Mouse (Mus musculus) bone marrow, adult 2 months (tissue): ENCODE results near the gene Gpr157.

ENCODE experiments used
- CTCF ChIP-seq: fragments of 200-500 bp; IDR thresholded peaks from 2 replicates; pipeline ENCODE4 v1.5.1; 2011; ENCODE audit warnings: low read length, control low read depth; ENCODE audit not compliant: control insufficient read depth, insufficient read depth
- POLR2A ChIP-seq: fragments of 200-500 bp; IDR thresholded peaks from 2 replicates; pipeline ENCODE4 v1.6.1; 2011; ENCODE audit warnings: low read depth, mild to moderate bottlenecking, control low read depth, low read length, borderline replicate concordance; ENCODE audit not compliant: control insufficient read depth

DNA sequence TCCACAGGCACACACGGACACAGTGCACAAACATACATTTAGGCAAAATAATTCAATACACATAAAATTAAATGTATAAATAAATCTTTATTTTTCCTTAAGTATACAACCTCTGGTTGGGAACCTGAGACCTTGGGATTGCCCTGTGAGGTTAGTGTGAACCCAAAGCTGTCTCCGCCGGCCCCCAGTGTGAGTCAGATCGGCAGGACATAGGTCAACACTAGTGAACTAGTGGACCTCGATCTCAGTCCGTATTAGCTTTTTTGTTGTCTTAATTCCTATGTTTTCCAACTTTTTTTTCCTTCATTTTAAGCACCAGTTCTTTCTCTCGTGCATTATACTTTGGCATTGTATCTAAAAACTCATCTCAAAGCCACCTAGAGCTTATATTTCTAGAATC, 40.7 kb downstream of the Gpr157 start:
- TF ChIP-seq POLR2A (no peak), CTCF (no peak)
